Mouse (Mus musculus): ENCODE results near the gene Myo1h.

- TF ChIP-seq POLR2A (IDR thresholded peaks at IDR 0.05; ENCODE audit: control insufficient read depth, extremely low read depth, insufficient read depth, low read length, poor library complexity), result no peak
- no peak for TF ChIP-seq CTCF (IDR thresholded peaks at IDR 0.05; ENCODE audit: borderline replicate concordance, control insufficient read depth, extremely low read depth, insufficient read depth, low read length, poor library complexity)
Observed at GRCm38 (mm10) chr5:114372565-114372964, 83.6 kb downstream of the Myo1h start.
